Mouse (Mus musculus): Measurements from ENCODE around the gene Ptprn2. TPM values are rescaled to one million over a fixed set of nuclear protein-coding genes. Genes with fewer than 3 reads are reported as not detected.

The Ptprn2 gene
- under 1 TPM; 0.14 to 0.20 TPM for total RNA-seq (2021)

DNA sequence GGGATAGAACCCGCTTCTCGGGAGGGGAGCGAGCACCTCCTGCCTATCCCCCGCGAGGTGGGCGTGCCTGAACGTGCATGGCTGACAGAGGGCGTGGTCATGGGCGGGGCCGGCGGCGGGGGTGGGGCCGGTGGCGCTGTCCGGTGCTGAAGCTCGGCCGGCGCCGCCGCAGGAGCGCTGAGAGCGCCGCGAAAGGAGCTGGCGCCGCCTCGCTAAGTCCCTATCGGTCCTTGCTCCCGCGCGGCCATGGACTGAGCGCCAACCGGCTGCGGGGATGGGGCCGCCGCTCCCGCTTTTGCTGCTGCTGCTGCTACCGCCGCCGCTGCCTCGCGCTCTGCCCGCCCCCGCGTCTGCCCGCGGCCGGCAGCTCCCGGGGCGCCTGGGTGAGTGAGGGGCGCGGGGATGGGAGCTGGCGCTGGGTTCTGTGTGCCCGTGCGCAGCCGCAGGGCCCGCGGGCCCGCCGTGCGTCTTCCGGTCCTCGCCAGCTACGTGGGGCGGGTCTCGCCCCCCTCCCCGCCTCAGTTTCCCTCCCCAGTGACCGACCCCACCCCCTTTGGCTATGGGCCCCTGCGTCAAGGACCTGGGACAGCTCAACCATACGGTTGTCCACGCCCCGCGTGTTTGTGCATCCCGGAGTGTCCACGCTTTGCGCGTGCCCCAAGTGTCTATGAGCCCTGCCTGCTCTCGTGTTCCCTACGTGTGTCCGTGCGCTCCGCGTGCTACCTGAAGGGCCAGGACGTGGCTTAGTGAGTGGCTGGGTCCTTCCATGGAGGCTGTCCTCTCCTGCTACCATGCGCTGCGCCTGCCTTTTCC lies at the start of gene Ptprn2:
Gene Ptprn2 (plus strand): TSS at position 130 of the 813 bp plus-strand sequence.
- intact Hi-C loops (cut with DNase I): no loop called here
- peak; percentile 53 to 62 for DNase-seq

DNA sequence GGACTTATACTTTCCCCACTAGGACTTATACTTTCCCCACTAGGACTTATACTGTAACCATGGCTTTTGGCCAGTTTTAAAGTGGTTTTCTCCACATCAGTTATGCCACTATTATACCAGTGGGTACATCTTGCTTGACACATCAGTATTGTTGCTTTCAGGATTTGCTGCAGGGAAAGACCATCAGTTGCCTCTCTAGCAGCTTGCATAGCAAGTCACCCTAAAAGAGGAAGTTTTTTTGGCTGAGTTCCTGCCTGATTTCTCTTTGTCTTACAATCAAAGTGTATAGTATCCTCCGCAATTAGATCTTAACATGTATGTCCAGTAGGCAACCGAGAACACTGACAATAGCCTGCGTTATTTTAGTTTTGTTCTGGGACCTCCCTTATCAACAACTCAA lies 49.4 kb upstream of the Ptprn2 start:
- intact Hi-C loops (cut with DNase I): no loop called here
- no peak for DNase-seq

DNA sequence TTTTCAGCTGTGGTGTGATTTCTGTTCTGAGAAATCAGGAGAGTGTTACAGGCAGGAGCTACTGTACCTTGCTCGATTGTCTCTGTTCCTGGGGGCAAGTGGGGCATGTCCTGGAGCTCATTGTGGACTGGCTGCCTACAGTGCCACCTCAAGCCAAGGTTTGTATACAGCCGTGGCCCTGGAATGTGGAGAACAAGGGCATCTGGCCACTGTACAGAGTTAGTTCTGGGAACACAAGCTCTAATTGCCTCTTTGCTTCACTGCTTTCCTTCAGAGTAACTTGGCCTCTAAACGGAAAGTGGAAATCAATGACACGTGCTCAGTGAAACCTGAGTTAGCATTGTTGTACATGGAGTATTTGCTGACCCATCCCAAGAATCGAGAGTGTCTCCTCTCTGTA lies 46.9 kb upstream of the Ptprn2 start:
- DNase-seq: no peak
- intact Hi-C loops (cut with DNase I): no loop called here

DNA sequence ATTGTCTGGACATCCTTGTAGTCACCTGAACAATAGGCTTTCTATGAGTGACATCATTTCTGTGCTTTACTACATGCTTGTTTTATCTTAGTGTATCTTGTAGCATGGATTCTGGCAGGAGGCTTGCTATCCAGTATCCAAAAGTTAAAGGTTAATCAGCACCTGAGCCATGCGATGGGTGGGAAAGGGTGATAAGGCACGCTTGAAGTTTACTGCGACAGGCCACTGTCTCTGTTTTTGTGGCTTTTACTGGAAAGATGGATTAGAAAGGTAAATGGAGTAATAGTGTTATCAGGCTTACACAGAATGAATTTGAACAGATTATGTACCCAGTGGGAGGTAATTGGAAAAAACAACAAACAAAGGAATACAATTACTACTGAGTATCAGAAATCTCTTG lies 43.3 kb upstream of the Ptprn2 start:
- intact Hi-C loops (cut with DNase I): loop anchor here (2.0 kb wide), 1 partner anchor 17 kb away; no protein-coding TSS in a partner anchor
- no peak for DNase-seq

DNA sequence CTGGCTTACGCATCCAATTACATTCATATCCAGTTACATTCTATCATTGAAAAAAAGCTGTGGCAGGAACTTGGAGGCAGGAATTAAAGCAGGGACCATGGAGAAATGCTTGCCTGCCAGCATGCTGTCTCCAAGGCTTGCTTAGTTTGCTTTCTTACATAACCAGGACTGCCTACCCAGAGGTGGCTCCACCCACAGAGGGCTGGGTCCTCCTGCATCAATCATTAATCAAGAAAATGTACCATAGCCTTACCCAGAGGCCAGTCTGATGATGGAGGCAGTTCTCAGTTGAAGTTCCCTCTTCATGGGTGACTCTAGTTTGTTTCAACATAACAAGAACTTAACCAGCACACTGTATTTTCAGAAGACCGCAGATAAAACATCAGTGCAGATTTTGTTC lies 36.0 kb upstream of the Ptprn2 start:
- intact Hi-C loops (cut with DNase I): no loop called here
- no peak for DNase-seq

DNA sequence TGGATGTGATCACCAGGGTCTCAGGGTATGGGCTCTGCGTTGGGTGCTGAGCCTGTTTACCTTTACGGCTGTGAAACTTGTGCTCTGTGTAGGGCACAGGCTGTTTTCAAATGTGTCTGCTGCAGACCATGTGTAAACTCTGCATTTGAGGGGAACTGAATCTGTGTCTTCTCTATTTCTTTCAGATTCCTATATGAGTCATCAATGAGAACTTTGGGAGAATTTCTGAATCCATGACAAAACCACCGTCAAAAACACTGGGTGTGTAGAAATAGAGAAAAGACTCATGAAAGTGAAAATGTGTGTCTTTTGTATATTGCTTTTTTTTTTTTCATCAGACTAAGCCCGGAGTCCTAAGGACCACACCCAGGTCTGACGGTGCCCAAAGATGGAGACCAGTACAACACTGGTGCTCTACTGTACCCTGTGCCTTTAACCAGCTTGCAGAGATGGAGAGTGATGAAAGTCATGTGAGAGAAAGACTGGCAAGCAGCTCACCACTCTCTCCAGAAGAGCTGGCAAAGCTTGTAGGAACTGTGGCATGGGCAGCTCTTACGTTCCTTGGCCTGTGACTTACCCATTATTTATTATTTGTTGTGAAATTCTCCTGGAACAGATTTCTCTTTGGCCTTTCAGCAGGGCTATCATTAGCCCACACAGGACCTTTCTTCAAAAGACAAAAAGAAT lies 25.0 kb upstream of the Ptprn2 start:
- intact Hi-C loops (cut with DNase I): no loop called here
- DNase-seq: no peak

DNA sequence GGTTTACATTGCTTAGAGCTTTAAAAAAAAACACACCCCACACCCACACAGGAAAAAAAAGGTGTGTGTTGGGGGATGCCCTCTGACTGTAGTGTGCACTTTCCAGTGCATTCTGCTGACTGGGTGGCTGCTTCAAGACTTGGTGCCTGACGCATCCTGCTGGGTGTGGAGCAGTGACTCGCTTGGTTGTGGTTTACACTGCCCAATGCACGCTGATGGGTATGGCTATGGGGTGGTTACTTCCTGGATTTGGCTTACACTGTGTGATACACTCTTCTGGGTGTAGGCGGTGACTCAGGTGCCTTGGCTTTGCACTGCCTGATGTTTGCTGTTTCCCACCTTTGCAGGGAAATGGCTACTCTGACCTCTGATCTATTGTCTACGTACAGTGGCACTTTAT lies 18.5 kb upstream of the Ptprn2 start:
- DNase-seq: no peak
- intact Hi-C loops (cut with DNase I): no loop called here

DNA sequence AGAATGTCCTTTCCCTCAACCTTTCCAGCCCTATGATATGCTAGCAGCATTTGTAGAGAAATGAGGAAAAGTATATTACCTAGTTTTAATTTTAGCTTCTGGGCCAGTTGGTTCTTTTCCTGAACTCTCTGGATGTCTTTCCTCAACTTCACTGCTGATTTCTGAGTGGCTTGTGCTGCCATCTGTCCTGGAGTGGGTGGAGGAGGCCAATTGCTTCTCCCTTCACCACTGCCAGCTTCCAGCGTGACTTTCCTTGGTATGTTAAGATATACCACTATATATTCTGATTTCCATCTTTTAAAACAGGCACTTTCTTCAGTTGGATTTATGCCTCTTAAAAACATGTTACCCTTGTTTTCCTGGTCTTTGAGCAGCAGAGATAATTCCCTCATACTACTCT lies 17.2 kb upstream of the Ptprn2 start:
- intact Hi-C loops (cut with DNase I): no loop called here
- no peak for DNase-seq

DNA sequence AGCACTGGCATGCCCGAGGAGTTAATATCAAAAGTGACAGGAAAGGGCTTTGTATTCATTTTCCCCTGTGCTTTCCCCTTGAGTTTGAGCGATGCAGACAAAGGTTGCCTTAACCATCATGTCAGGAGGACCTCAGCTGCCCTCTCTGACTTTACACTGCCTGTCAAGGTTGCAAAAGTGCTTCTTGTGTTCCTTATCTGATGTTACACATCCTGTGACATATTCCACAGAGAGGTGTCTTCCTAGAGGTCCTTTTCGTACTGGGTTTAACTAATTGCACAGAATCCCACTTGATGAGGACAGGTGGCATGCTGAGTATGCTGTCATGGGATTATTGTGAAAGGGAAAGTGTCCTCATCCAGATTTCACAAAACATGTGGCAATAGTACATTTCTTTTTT lies 16.4 kb upstream of the Ptprn2 start:
- intact Hi-C loops (cut with DNase I): no loop called here
- no peak for DNase-seq

DNA sequence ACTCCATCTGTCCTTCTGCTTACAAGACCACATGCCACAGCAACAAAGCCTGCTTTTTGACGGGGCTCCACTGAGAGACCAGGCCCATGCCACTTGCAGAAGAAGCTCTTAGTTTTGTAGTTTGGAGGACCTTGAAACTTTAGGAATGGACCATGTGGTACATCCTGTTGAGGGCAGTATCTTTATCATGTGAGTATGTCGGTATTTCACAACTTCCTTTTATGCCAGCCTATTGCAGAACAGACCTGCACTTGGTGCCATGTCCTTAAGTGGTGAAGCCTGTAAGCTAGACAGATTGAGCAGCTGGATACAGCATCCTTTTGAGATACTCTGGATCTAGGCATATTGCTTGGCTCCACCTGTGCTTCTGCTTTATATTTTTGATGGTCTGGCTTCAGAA lies 12.3 kb upstream of the Ptprn2 start:
- intact Hi-C loops (cut with DNase I): no loop called here
- DNase-seq: no peak

DNA sequence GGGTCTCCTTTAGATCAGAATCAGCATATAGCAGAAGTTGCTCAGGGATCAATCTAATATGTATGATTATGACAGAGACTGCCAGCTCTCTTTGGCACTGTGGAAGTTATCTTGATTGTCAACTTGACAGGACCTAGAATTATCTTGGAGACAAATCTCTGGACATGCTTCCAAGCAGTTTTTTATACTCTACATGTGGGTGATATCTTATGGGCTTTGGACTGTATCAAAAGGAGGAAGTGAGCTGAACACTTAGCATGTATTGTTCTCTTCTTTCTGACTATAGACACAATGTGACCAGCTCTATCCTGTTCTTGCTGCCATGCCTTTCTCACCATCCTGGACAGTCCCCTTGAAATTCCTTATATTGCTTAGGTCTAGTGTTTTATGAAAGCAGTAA lies 11.8 kb upstream of the Ptprn2 start:
- intact Hi-C loops (cut with DNase I): no loop called here

DNA sequence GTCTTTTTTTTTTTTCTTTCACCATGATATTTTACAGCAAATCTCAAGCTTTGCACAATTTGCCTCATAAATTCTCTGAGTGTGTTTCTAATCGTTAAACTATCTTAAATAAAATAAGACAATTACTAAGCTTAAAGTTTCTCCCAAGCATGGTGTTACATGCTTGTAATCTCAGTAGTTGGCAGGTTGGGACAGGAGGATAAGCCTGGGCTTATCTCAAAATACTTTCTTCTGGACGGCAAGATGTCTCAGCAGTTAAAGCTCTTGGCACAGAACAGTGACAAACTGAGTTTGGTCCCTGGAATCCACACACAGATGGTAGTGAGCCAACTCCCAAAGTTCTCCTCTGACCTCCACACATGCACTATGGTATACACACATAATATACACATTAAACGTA lies 10.8 kb upstream of the Ptprn2 start:
- intact Hi-C loops (cut with DNase I): no loop called here
- DNase-seq: no peak

More for the DNA sequence above, 11.8 kb upstream of the Ptprn2 start:
- no peak for DNase-seq

DNA sequence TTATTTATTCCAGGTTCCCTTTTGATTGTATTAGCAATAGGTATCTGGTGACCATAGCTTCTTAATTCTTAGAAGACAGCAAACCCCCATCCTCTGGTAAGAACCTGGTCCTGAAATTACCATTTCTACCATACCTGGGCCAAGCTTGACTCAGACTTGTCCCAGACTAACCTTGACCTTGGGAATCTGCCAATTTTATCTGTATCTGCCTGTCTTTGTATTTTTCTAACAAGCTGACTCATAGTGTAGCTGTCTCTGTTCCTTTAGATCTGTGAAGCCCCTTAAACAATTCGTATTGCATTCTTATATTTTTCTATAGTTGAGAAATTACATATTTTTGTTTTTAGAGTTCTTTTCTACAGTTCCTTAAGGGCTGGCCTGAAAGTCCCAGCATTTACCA lies 6.7 kb upstream of the Ptprn2 start:
- intact Hi-C loops (cut with DNase I): no loop called here
- DNase-seq: no peak

DNA sequence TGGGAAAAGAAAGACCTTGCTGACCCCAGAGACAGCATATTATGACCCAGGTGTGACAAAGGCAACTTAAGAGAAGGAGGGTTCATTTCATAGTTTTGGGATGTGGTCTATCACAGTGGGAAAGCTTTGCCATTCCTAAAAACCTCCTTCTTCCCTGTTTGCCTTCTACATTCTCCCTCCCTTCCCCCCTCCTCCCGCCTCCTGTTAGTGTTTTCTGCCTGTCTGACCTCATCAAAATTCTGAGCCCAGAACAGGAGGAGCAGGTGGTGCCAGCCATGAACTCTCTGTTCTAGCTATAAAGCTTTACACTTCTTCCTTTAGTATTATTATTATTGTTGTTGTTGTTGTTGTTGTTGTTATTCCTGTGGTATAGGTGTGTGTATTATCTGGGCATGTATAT lies 3.6 kb upstream of the Ptprn2 start:
- no peak for DNase-seq
- intact Hi-C loops (cut with DNase I): no loop called here

DNA sequence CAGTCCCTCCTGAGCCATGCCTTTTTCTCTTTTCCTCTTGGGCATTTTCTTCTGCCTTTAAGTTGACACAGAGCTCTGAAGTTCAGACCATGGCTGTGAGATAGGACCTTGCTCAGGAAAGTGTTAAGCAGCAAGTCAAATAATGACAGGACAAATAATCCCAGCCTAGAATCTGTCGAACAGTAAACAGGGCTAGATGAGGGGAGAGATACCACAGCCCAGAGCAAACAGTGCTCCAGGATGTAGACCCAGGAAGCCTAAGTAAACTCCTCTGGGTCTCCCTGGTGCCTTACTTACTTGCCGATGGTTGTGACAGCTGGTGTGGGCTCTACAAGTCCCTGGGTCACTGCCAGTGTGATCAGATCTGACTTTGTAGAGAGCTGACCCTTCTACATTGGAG lies 1.9 kb upstream of the Ptprn2 start:
- intact Hi-C loops (cut with DNase I): no loop called here
- DNase-seq: no peak

DNA sequence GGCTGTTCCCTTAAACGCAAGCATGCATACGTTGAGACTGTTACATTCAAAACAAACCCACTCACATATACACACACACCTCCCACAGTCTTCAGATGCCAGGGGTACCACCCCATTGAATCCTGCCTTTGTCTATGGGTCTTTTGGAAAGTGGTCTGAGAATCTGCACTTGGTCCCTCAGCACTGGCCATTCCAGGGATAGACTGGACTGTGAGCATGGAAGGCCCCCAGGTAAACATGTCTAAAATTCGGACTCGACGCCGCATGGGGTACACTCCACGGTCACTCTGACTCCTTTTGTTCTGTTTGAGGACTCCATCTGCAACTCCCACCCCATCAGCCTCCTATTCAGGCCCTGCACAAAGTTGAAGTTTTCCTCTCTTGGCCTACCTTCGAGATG lies 529 bp upstream of the Ptprn2 start:
- DNase-seq: no peak
- intact Hi-C loops (cut with DNase I): no loop called here

DNA sequence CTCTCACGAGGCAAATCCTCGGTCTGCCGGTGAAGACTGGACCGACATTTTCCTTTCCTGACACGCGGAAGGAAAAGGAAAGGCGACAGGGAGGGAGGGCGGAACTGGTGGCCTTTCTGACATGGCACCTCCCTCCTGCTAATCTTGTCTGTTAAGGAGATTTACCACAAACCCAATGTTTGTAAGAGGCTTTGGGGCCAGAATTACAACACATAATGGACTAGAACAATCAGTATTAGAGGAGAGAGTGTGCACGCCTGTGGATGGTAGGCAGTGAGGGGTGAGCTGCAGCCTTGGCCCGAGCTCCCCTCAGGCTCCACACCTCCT lies 847 bp downstream of the Ptprn2 start:
- DNase-seq: no peak
- intact Hi-C loops (cut with DNase I): no loop called here

DNA sequence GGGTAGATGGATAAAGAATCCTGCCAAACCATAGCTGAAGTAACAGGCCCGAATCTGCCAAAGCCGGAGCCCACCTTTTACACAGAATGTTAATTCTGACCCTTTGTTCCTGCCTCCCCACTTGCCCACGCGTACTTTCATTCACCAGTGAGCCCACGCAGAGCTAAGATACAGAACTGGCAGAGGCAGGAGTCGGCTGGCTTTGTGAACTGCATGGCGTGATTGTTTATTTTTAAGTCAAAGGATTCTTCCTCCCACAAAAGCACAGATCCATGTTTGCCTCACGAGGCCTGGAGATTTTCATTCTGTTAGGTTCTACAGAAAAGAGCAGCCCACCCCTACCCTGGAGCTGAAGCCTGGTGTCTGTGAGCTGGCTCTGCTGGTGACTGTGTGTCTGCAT lies 3.3 kb downstream of the Ptprn2 start:
- intact Hi-C loops (cut with DNase I): no loop called here

DNA sequence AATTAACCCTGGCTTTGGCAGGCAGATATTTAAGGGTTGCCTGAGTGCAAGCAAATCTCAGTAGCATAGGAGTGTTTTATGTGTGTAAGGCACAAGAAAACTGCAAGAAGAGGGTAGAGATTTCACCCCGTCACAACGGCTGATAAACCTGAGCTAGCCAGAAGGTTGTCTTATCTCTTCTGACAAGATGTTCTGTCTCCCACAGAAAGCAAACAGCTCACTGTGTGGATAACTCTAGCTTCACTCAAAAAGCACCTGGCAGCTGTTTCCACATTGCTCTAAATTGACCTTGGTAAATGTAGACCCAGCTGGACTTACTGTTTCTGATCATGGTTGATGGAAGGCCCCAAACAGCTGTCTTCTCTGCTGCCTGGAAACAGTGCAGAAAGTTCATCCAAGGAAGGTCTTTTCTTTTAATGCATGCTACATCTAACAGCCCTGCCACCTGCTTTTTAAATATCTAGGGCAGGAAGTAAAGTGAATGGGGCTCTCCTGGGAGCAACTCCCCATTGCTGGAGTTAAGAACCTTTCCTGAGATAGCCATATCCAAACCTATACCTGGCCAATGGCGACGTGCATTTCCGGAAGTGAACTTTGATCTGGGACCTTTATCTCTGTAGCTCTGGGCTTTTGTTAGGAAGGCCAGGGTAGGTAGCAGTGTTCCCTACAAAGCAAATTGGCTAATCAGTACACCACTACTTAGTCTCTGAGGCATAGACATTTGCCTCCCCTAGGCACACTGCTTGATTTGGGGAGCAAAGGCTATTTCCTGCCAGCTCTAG lies 5.2 kb downstream of the Ptprn2 start:
- intact Hi-C loops (cut with DNase I): no loop called here

More for the DNA sequence above, 3.3 kb downstream of the Ptprn2 start:
- DNase-seq: no peak

DNA sequence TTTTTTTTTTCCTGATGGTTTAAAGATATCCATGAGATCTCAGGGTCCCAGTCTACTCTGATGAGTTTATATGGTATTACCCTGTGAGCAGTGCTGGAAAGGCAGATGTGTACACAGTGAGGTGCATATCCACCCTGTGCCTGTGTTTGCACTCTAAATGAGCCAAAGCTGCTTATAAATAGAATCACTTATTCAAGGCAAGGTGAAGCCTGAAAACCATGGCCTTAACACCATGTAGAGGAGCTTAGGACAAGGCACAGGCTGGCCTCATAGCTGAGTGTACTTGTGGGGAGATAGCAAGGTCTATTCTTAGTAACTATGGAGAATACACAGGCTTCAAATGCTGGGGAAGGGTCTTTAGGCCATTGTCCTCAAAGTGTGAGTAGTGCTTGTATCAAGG lies 13.1 kb downstream of the Ptprn2 start:
- no peak for DNase-seq
- intact Hi-C loops (cut with DNase I): no loop called here

More for the DNA sequence above, 5.2 kb downstream of the Ptprn2 start:
- DNase-seq: no peak

DNA sequence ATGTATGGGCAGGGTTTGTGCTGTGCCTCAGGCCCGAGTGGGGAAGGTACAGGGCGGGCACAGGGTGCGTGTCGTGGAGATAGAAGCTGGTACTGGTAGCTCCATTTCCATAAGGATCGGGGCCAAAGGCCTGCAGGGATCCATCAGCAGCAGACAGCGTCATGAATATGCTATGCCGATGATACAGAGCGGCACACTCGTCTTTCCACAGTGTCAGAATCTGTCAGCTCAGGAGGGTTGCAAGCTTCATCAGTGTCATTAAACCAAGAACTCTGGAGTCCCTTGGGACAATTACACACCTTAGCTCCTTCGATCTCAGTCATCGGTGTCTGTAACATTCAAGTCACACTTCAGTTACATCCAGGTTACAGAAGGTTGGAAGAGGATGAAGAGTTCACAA lies 15.1 kb downstream of the Ptprn2 start:
- no peak for DNase-seq
- intact Hi-C loops (cut with DNase I): no loop called here

DNA sequence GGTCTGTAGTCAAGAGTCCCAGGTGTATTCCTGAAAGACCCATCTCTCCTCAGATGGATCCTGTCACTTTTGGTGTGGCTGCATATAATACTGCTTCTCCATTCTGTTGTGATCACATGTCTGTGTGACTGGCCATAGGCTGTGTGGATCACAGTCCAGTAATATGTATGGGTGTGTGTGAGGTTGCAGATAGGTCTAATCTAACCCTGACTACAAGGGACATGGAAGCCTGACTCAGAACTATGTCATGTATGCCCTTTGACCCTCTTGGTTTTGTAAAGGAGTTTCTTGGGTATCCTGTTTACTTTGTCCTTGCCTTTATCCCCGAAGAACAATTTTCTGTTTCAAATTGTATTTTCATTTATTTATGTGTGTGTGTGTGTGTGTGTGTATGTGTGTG lies 27.0 kb downstream of the Ptprn2 start:
- intact Hi-C loops (cut with DNase I): no loop called here
- DNase-seq: no peak

Measured in heart, postnatal 10 days (tissue).